Mouse (Mus musculus) left cerebral cortex, postnatal 14 days (tissue): ENCODE measurements around the gene Tmem169. TPM values are rescaled to one million over a fixed set of nuclear protein-coding genes. Genes with fewer than 3 reads are reported as not detected.

Experiments used
- DNase-seq, 2 experiments: peaks; one replicate each; pipeline ENCODE4 v3.0.0; 2021 to 2022; ENCODE audit warnings: low spot score in 2 of 2, mixed read lengths in 1 of 2
- intact Hi-C: fragments of 180-260 bp; cut with DNase I; formaldehyde crosslinking; loops from one replicate; pipeline ENCODE4 v1.15.1; 2025
- total RNA-seq, 2 experiments: library from RNA; stranded (reverse); gene quantifications; 2 replicates each; pipeline ENCODE4 v1.2.3; 2021

Gene Tmem169
- total RNA-seq, 2 experiments from 2014 or later, result 32.4 to 32.6 TPM

DNA sequence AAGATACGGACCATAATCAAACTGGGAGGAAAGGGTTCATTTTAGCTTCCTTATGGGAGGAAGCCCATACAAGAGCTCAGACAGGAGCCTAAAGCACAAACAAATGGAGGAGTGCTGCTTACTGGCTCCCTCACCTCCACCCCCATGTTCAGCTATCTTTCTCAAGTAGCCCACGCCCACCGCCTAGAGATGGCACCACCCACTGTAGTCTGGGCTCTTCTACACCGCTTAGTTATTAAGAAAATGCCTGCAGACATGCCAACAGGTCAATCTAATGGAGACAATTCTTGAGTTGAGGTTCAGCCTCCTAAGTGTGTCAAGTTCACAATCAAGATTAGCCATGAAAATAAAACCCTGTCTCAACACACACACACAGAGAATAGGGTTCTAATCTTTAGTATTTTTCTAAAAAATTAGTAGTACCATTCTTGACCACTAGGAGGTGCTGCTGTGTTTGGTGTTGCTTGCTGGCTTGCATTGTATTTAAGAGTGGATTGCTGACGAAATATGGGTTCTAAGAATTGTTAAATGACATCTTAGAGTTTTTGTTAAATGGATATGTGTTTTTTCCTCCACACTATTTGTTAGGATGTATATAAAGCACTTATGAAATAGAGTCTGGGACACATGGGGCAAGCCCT lies 29.4 kb downstream of the Tmem169 start:
- intact Hi-C loops, result no loop called here
- DNase-seq, result peak in 1 of 2 experiments; percentile 73

DNA sequence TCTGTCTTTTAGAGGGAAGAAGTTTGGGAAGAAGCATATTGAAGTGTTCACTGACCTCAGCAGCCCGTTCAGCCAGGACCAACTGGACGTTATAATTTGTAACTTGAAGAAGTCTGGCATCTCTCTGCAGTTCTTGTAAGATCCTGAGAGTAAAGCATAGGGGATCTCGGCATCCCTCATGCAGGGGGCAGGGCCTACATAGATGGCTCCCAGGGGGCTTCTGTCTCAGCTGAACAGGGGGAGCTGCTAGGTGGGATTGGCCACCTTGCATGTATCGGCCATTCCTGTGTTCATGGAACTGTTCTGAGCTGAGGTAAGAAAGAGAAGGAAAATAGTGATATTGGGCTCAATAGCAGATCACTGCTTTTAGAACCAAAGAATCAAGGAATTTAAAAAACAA lies 31.3 kb downstream of the Tmem169 start:
- intact Hi-C loops, result no loop called here
- DNase-seq, result no peak

GRCm38 (mm10) chr1:72316409-72316808 lies 32.2 kb downstream of the Tmem169 start:
- intact Hi-C loops, result no loop called here
- DNase-seq, result no peak

DNA sequence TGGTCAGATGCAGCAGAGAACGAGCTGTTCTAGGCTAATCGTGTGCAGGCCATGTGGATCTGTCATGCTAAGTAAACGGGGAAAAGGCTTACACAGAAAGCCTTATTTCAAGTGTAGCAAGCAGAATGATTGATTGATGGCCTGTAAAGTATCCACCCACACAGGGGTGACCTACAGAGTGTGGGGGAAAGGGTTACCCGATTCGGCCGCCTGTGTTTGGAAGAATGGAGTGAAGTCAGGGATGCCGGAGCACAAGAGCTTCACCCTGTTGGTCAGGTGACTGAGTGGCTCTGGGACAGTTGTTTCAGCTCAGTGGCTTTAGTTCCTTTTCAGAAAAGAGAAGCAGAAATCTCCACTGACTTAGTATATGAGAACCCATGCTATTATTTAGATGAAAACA lies 32.7 kb downstream of the Tmem169 start:
- no peak for DNase-seq
- intact Hi-C loops, result no loop called here

DNA sequence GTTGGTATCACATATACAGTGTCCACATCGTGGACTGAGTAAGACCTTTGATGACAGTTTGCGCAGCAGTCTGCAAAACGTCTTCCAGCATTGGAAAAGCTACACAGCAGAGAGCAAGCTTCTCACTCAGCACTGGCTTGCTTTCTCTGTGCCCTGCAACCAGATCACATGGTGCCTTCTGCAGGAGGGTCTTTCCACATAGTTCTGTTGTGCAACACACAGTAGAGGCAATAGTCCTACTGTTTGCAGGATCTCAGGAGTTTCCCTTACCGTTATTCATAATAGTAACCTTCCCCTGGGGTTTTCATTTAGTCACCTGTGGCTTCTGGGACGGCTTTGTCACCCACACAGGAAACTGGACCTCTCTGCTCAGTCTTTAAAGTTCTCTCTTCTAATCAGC lies 36.6 kb downstream of the Tmem169 start:
- intact Hi-C loops, result no loop called here
- no peak for DNase-seq

GRCm38 (mm10) chr1:72323248-72323647 lies 39.1 kb downstream of the Tmem169 start:
- intact Hi-C loops, result no loop called here
- no peak for DNase-seq

DNA sequence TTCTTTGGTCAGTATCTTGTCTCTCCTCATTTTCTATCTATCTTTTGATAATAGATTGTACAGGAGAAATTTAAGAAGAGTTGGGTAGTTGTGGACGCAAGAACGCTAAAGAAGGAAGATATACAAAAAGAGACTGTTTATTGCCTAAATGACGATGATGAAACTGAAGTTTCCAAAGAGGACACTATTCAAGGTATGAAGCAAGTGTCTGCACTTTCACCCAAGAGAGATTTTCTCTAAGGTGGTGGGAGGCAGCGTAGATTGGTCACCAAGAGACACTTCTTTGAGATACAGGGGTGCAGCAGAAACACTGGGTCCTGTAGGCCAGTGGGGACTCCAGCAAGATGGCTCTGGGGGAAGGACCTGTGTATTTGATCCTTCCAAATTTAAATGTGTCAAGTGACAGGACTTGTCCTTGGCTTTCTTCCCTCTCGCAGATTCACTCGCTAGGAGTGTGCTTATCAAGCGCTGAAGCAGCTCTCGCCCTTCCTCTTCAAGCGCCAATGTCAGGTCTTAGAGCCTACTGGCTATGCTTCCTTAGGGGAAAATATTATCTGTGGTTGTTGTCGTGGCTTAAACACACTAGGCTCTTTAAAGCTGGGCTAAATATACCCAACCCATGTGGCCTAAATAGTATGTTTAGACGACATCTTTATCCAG lies 42.1 kb downstream of the Tmem169 start:
- intact Hi-C loops, result no loop called here
- no peak for DNase-seq

- no peak for DNase-seq
- intact Hi-C loops, result no loop called here
These were observed 50.6 kb downstream of the Tmem169 start for GRCm38 (mm10) chr1:72334807-72335206.

GRCm38 (mm10) chr1:72336780-72337179 lies 52.6 kb downstream of the Tmem169 start:
- intact Hi-C loops, result no loop called here
- DNase-seq, result peak; percentile 31 to 37

- intact Hi-C loops, result no loop called here
These were observed 54.2 kb downstream of the Tmem169 start for GRCm38 (mm10) chr1:72338341-72338740.

GRCm38 (mm10) chr1:72347873-72348272 lies 63.7 kb downstream of the Tmem169 start:
- intact Hi-C loops, result no loop called here
- no peak for DNase-seq

More at GRCm38 (mm10) chr1:72338341-72338740, 54.2 kb downstream of the Tmem169 start:
- no peak for DNase-seq

Other genes starting within 250 kb of the Tmem169 start
- 1 to 10 TPM; 2.3 to 2.6 TPM for gene Mreg, start 72.1 kb upstream of the Tmem169 start, total RNA-seq
- 1 to 10 TPM; 4.8 TPM for gene Pecr, start 55 bp upstream of the Tmem169 start, total RNA-seq
- gene Xrcc5, start 23.1 kb downstream of the Tmem169 start, total RNA-seq, result 10 to 100 TPM; 11.2 to 12.5 TPM